Mouse (Mus musculus) midbrain, embryonic 15.5 days (tissue): ENCODE measurements at regions not wholly inside any gene's neighbourhood (a gene's known extent, or its start where the extent isn't known, plus 50 kb on each side); places are given as distances from the start of the nearest gene placed in this dataset.

Experiments
- ATAC-seq: fragments of 200-750 bp; cut with Nextera tagmentation; replicated peaks from 2 replicates; pipeline ENCODE4 v1.8.0; 2017; ENCODE audit warnings: moderate TSS enrichment
- H3K27ac ChIP-seq: fragments of 300-500 bp; sonication (generic); 2 replicates; pipeline ENCODE4 v1.5.1; 2015; ENCODE audit warnings: mild to moderate bottlenecking, inconsistent platforms
- H3K27me3 ChIP-seq: fragments of 300-500 bp; sonication (generic); replicated peaks from 2 replicates; pipeline ENCODE4 v1.6.1; 2015; ENCODE audit warnings: inconsistent platforms
- H3K36me3 ChIP-seq: fragments of 300-500 bp; sonication (generic); replicated peaks from 2 replicates; pipeline ENCODE4 v1.6.1; 2015; ENCODE audit warnings: inconsistent platforms
- H3K4me1 ChIP-seq: fragments of 300-500 bp; sonication (generic); 2 replicates; pipeline ENCODE4 v1.6.1; 2015; ENCODE audit warnings: inconsistent platforms
- H3K4me2 ChIP-seq: fragments of 300-500 bp; sonication (generic); 2 replicates; pipeline ENCODE4 v1.6.1; 2015; ENCODE audit warnings: inconsistent platforms, mild to moderate bottlenecking, moderate library complexity
- H3K4me3 ChIP-seq: fragments of 300-500 bp; sonication (generic); 2 replicates; pipeline ENCODE4 v1.5.1; 2015; ENCODE audit warnings: mild to moderate bottlenecking, inconsistent platforms
- H3K9ac ChIP-seq: fragments of 300-500 bp; sonication (generic); 2 replicates; pipeline ENCODE4 v1.6.1; 2015; ENCODE audit warnings: mild to moderate bottlenecking, inconsistent platforms
- H3K9me3 ChIP-seq: fragments of 300-500 bp; sonication (generic); 2 replicates; pipeline ENCODE4 v1.6.1; 2016; ENCODE audit warnings: inconsistent platforms
- WGBS: fragments of 180-500 bp; shearing (Covaris S2); methylation state at CpG from one replicate; pipeline ENCODE4 v1.1.7; 2015; ENCODE audit warnings: mixed read lengths; 5-methylcytosine and 5-hydroxymethylcytosine counted together

- H3K27me3 ChIP-seq = no peaks in the 10 kb centered on the region
- H3K4me1 ChIP-seq = no peaks in the 10 kb centered on the region
- H3K9me3 ChIP-seq = no peaks in the 10 kb centered on the region
- H3K9ac ChIP-seq = no peak overlapping the region
- H3K27ac ChIP-seq = no peak overlapping the region
- H3K4me3 ChIP-seq = no peak overlapping the region
- 82% methylated on average over 2 of the region's 2 CpGs for WGBS
- no peak for ATAC-seq
- no peaks in the 10 kb centered on the region for H3K36me3 ChIP-seq
- no peak overlapping the region for H3K4me2 ChIP-seq
These were observed 1549.2 kb downstream of the Pcdh18 start for GRCm38 (mm10) chr3:48207950-48208349.

GRCm38 (mm10) chr3:48194300-48194699 is 1562.8 kb downstream of the Pcdh18 start:
- H3K27me3 ChIP-seq = no peaks in the 10 kb centered on the region
- H3K4me3 ChIP-seq = no peak overlapping the region
- ATAC-seq = peak; percentile 60; the same call in 1 of the 2 replicates
- no peak overlapping the region for H3K27ac ChIP-seq
- H3K4me1 ChIP-seq = no peaks in the 10 kb centered on the region
- no peaks in the 10 kb centered on the region for H3K36me3 ChIP-seq
- WGBS = 53% methylated on average over 3 of the region's 3 CpGs
- no peak overlapping the region for H3K4me2 ChIP-seq
- H3K9me3 ChIP-seq = no peaks in the 10 kb centered on the region
- no peak overlapping the region for H3K9ac ChIP-seq

GRCm38 (mm10) chr3:48144885-48145284 is 1612.2 kb downstream of the Pcdh18 start:
- Histone ChIP-seq H3K4me2 (no peak overlapping the region), H3K9ac (no peak overlapping the region), H3K27me3 (no peaks in the 10 kb centered on the region), H3K27ac (no peak overlapping the region), H3K4me1 (no peaks in the 10 kb centered on the region), H3K9me3 (no peaks in the 10 kb centered on the region), H3K36me3 (no peaks in the 10 kb centered on the region), H3K4me3 (no peak overlapping the region)
- WGBS = 98% methylated on average over 3 of the region's 3 CpGs
- ATAC-seq = no peak

GRCm38 (mm10) chr3:48134938-48135337 is 1622.2 kb downstream of the Pcdh18 start:
- 87% methylated on average over 4 of the region's 4 CpGs for WGBS
- no peaks in the 10 kb centered on the region for H3K9me3 ChIP-seq
- no peak for ATAC-seq
- no peak overlapping the region for H3K4me3 ChIP-seq
- no peaks in the 10 kb centered on the region for H3K27me3 ChIP-seq
- H3K4me2 ChIP-seq = no peak overlapping the region
- no peak overlapping the region for H3K27ac ChIP-seq
- no peaks in the 10 kb centered on the region for H3K4me1 ChIP-seq
- no peak overlapping the region for H3K9ac ChIP-seq
- no peaks in the 10 kb centered on the region for H3K36me3 ChIP-seq

- 39% methylated on average over 1 of the region's 1 CpGs for WGBS
- H3K9ac ChIP-seq = no peak overlapping the region
- no peaks in the 10 kb centered on the region for H3K36me3 ChIP-seq
These were observed 1632.9 kb downstream of the Pcdh18 start for GRCm38 (mm10) chr3:48124263-48124662.

GRCm38 (mm10) chr3:48100847-48101246 is 1652.8 kb upstream of the Pabpc4l start:
- Histone ChIP-seq H3K9me3 (no peaks in the 10 kb centered on the region), H3K27ac (no peak overlapping the region), H3K27me3 (no peaks in the 10 kb centered on the region), H3K4me2 (no peak overlapping the region), H3K4me3 (no peak overlapping the region), H3K9ac (no peak overlapping the region), H3K4me1 (no peaks in the 10 kb centered on the region), H3K36me3 (no peaks in the 10 kb centered on the region)
- no peak for ATAC-seq
- 94% methylated on average over 1 of the region's 1 CpGs for WGBS

More at GRCm38 (mm10) chr3:48124263-48124662, 1632.9 kb downstream of the Pcdh18 start:
- no peaks in the 10 kb centered on the region for H3K9me3 ChIP-seq
- no peaks in the 10 kb centered on the region for H3K4me1 ChIP-seq
- no peak overlapping the region for H3K27ac ChIP-seq
- no peaks in the 10 kb centered on the region for H3K27me3 ChIP-seq
- no peak overlapping the region for H3K4me3 ChIP-seq
- H3K4me2 ChIP-seq = no peak overlapping the region
- no peak for ATAC-seq

GRCm38 (mm10) chr3:48080616-48081015 is 1632.6 kb upstream of the Pabpc4l start:
- no peak overlapping the region for H3K4me2 ChIP-seq
- H3K9ac ChIP-seq = no peak overlapping the region
- 70% methylated on average over 2 of the region's 2 CpGs for WGBS
- no peaks in the 10 kb centered on the region for H3K36me3 ChIP-seq
- H3K4me1 ChIP-seq = no peaks in the 10 kb centered on the region
- H3K27ac ChIP-seq = no peak overlapping the region
- no peak overlapping the region for H3K4me3 ChIP-seq
- no peak for ATAC-seq
- no peaks in the 10 kb centered on the region for H3K9me3 ChIP-seq
- H3K27me3 ChIP-seq = no peaks in the 10 kb centered on the region

- Histone ChIP-seq H3K36me3 (no peaks in the 10 kb centered on the region), H3K27ac (no peak overlapping the region), H3K9me3 (no peaks in the 10 kb centered on the region), H3K27me3 (no peaks in the 10 kb centered on the region), H3K4me3 (no peak overlapping the region), H3K9ac (no peak overlapping the region), H3K4me1 (no peaks in the 10 kb centered on the region), H3K4me2 (no peak overlapping the region)
- no peak for ATAC-seq
- 61% methylated on average over 2 of the region's 2 CpGs for WGBS
These were observed 1627.3 kb upstream of the Pabpc4l start for GRCm38 (mm10) chr3:48075306-48075705.

- Histone ChIP-seq H3K27me3 (no peaks in the 10 kb centered on the region), H3K4me2 (no peak overlapping the region), H3K9me3 (no peaks in the 10 kb centered on the region), H3K27ac (no peak overlapping the region), H3K4me1 (no peaks in the 10 kb centered on the region), H3K4me3 (no peak overlapping the region), H3K36me3 (no peaks in the 10 kb centered on the region), H3K9ac (no peak overlapping the region)
- WGBS = 42% methylated on average over 1 of the region's 1 CpGs
- ATAC-seq = no peak
These were observed 1620.6 kb upstream of the Pabpc4l start for GRCm38 (mm10) chr3:48068628-48069027.
